Mouse (Mus musculus): ENCODE data around the gene Sun5.
"Not testable (repeated sequence)": the region's sequence is repeated elsewhere in the genome, so short reads cannot be mapped to it uniquely, and the experiment has no call there.

Gene Sun5

GRCm38 (mm10) chr2:153870984-153871383 lies at the start of gene Sun5:
Sun5 (minus strand) TSS chr2:153871084.
- DNase-seq, result no peak

DNA sequence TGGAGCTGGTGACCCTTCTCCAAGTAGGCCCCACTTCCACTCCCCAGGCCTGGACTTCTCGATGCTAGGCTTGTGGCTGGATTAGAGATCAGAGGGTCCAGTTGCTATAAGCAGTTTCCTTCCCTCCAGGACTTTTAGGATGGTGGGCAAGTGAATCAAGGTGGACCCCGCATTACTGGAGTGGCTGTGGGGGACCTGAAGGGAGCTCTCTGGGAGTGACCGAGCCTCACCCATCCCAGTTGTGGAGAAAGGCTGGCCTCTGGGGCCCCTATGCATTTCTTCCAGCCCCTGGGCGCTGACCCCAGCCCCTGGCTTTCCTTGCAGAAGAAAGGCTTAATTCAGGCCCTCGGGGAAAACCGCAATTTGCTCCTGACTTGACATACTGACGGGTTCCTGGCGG lies 47.0 kb upstream of the Sun5 start, which contains the start of gene Bpifb3:
Gene Bpifb3 (plus strand): TSS at position 301 of the 400 bp plus-strand sequence.
- DNase-seq, result no peak

- peak; percentile 23 for DNase-seq
Observed at GRCm38 (mm10) chr2:153914151-153914550, 43.3 kb upstream of the Sun5 start.

DNA sequence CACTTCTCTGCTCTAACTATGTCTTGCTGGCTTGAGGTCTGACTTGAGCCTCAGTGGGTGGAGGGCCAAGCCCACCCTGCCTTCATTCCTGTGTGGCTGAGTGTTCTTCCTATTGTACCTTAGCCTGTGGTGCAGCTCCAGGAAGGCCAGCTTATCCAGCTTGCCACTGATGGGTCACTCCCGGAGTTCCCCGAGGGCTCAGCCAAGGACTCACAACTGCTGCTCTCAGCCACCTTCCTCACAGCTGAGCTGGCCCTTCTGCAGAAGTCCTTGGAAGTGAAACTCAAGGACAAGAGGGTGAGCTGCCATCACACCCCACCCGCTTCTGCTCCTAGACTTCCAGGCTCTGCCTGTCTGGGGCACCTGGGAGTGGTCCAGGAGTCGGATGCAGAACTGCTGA lies 35.7 kb upstream of the Sun5 start:
- no peak for DNase-seq

DNA sequence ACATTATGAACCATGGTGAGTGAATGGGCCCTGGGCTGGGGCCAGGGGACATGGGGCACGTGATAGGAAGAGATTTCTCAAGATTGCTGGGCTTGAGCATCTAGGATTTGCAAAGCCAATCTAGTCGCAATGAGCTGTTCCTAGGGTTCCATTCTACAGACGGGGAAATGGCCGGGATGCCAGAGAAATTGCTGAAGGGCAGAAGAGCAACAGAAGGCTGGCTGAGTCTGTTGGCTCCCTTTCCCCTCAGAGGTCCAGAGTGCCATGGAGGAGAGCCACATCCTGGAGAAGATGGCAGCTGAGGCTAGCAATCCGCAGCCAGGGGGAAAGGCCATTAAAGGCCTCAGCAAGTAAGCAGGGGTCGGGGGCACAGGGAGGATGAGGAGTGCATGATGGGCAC lies 31.8 kb upstream of the Sun5 start:
- DNase-seq, result no peak

- no peak for DNase-seq
Observed at GRCm38 (mm10) chr2:153900088-153900487, 29.2 kb upstream of the Sun5 start, which contains the start of gene Bpifb6. Bpifb6 (plus strand) TSS chr2:153900388.

DNA sequence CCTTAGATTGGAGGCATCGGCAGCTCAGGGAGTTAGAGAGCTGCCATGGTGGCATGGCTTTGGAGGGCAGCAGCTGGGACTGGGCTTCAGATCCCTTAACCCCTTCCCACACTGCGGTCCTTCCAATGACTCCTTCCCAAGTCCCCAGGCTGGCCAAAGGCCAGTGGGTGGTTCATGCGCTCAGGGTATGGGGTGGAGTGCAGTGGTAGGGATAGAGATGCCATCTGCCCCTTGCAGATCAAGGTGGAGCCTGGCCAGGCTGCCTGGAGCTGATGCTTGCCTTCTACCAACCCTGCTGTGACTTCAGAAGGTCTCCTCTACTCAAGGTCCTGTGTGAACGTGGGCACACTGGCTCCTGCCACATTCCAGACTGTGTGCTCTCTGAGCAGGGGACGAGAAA lies 28.2 kb upstream of the Sun5 start:
- no peak for DNase-seq

DNA sequence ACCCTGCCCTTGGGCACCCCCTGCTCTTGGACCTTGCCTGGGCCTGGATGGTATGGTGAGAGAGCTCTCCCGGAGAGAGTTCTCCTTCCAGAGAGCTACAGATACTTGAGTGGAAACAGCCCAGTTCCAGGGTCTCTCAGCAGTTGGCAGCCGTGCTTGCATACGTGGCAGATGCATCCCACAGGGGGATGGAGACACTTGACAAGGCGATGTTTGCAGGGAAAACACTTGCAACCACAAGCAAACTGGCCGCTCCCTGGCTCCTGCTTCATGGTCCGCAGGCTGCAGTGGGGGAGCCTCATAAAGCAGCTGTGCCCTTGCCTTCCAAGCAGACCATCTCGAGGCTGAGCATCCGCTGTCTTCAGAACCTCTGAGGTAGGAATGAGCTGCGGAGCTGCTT lies 3.9 kb upstream of the Sun5 start, which contains the start of gene Bpifb2:
Gene Bpifb2 (plus strand): TSS at position 301 of the 400 bp plus-strand sequence.
- DNase-seq, result no peak

GRCm38 (mm10) chr2:153861960-153862359 lies 8.9 kb downstream of the Sun5 start:
- no peak for DNase-seq

DNA sequence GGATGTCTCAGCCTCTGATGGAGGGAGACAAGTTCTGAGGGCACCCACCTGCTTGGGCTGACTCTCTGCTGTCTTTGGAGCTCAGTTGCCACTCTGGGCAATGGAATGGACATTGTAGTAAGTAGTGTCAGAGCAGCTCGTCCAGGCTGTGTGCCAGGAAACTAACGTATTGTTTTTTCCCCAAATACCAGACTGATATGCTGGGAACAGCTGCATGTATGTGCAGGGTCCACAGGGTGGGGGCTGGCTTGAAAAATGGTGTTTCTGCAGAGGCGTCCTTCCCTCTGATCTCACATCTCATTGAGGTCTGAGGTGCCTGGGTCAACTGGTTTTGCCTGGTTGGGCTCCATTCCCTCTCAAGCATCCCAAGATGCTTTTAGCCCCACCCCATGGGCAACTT lies 10.2 kb downstream of the Sun5 start:
- DNase-seq, result no peak

DNA sequence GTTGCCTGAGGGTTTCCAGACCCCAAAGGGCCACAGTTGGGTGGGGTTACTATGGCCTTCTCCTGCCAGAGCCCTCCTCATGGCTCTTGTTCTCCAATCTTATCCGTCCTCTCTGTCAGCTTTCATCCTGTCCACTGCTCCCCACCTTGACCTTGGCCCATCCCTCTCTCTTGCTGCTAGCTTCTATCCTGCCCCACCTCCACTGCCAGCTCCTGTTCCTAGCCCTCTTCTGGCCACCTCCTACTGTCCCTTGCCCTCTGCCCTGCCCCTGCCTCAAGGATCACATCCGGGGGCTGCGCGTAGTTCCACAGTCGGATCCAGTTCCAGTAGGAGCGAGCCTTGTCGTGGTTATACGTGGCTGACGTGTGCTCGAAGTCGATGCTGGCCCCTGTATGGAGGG lies 10.6 kb downstream of the Sun5 start:
- no peak for DNase-seq

GRCm38 (mm10) chr2:153859581-153859980 lies 11.3 kb downstream of the Sun5 start:
- no peak for DNase-seq

- DNase-seq, result no peak
Observed at GRCm38 (mm10) chr2:153853544-153853943, 17.3 kb downstream of the Sun5 start.

- DNase-seq, result peak; percentile 58
Observed at GRCm38 (mm10) chr2:153851030-153851360, 19.9 kb downstream of the Sun5 start.

GRCm38 (mm10) chr2:153850351-153851029 lies 20.4 kb downstream of the Sun5 start:
- no peak for DNase-seq

DNA sequence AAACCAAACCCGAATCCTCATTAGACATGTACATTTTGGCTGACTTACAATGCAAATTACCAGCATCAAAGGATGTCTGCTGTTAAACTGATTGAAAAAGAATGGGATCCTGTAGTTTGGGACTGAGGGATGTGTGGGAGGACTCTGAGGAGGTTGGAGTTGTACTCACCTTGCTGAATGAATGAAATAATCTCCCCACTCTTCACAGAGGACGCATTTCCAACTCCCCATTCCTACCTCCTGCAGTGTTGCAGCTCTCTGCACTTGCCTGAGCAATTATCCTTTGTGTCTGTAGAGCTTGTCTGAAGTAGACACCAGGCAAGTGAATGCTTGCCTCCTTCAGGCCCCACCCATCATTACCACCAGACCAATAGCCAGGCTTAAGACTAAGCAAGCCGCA lies 22.5 kb downstream of the Sun5 start:
- DNase-seq, result no peak

DNA sequence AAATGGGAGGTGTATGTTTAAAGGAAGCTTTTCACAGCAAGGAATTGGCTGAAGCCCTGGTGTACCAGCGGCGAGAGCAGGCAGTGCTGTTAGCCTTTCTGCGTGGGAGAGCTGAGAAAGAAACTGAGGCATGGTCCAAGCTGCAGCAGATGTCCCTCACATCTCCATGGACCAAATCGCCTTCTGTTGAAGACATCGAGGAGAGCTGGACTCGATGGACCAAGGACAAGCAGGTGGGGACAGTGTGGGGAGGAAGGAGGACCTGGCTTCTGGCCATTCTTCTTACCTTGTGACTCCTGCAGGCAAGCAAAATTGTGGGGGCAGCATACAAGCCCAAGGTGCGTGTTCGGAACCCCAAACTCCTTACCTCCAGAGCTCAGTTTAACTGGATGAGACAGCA lies 28.0 kb downstream of the Sun5 start:
- no peak for DNase-seq

DNA sequence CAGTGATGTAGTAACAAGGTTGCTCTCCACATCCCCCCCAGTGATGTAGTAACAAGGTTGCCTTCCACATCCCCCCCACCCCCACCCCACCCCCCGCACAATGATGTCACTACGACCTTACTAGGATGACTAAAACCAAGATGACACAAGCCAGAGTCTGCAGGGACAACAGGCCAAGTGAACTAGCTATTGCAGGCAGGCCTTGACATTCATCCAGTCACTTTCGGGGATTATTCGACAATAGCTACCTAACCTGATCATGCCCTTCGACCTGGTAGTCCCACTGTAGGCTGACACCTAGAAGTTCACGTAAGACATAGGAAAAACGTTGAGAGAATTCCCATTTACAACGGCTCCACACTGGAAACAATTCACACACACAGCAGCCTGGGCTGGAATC lies 37.6 kb downstream of the Sun5 start:
- no peak for DNase-seq

DNA sequence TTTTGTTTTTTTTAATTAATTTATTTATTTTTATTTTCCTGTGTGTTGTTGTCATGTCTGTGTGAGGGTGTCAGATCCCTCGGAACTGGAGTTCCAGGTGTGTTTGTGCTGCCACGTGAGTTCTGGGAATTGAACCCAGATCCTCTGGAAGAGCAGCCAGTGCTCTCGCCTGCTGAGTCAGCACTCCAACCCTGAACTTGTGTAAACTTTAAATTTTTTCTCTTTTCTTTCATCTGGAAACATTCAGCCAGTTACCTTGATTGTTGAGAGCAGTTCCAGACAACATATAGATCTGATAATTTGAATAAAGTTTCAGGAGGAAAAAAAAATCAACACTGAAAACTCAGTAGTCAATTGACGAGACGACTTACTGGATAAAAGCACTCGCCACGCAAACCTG lies 42.2 kb downstream of the Sun5 start:
- no peak for DNase-seq

DNA sequence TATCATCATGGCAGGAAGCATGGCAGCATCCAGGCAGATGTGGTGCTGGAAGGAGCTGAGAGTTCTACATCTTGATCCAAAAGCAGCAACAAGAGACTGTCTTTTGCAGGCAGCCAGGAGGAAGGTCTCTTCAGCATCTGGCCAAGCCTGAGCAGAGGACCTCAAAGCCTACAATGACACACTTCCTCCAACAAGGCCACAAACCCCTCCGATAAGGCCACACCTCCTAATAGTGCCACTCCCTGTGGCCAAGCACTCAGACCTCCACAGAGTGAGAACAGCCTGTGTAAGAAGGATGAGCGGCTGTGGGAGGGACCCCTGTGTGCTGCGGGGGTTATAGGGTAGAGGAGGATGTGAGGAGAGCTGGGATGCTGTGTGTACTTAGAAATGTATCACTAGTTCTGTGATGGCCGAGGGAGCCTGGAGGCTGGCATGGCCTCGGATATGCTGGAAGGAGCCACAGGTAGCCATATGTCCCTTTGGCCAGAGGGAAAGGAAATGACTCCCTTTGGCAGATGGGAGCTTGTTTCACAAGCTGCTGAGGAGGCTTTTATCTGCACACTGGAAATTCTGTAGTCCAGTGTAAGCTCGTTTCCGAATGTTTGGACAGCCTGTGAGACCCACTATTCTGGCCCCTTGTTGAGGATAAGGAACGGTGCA lies 43.6 kb downstream of the Sun5 start:
- DNase-seq, result no peak

- DNase-seq, result not testable (repeated sequence)
Observed at GRCm38 (mm10) chr2:153825900-153826299, 45.0 kb downstream of the Sun5 start.

GRCm38 (mm10) chr2:153824593-153824992 lies 46.3 kb downstream of the Sun5 start:
- DNase-seq, result peak; percentile 24

GRCm38 (mm10) chr2:153822005-153822543 lies 48.8 kb downstream of the Sun5 start:
- no peak for DNase-seq

GRCm38 (mm10) chr2:153809921-153810320 lies 61.0 kb downstream of the Sun5 start:
- DNase-seq, result no peak
